Mouse (Mus musculus) CH12.LX (cell line): ENCODE data around the gene Cmklr1.

Source experiments
- USF1 ChIP-seq: IDR thresholded peaks from 2 replicates; pipeline ENCODE4 v1.6.1; 2014; ENCODE audit warnings: low read depth, mild to moderate bottlenecking, inconsistent platforms, low read length, improper control_type of control experiment
- ZKSCAN1 ChIP-seq: IDR thresholded peaks from 2 replicates; pipeline ENCODE4 v1.6.1; 2012; ENCODE audit warnings: low read depth, inconsistent platforms, low read length, improper control_type of control experiment, borderline replicate concordance

- TF ChIP-seq ZKSCAN1 (no peak), USF1 (no peak)
Measured at GRCm38 (mm10) chr5:113679509-113679908, 29.3 kb upstream of the Cmklr1 start.
